Mouse (Mus musculus): ENCODE measurements at regions not wholly inside any gene's neighbourhood (a gene's known extent, or its start where the extent isn't known, plus 50 kb on each side); places are given as distances from the start of the nearest gene placed in this dataset.

GRCm38 (mm10) chr15:56067214-56067613 lies 1410.2 kb downstream of the Slc22a22 start:
- no peaks in the 10 kb centered on the region for H3K4me1 ChIP-seq (replicated peaks; ENCODE audit: control insufficient read depth, insufficient read depth, low read length)
- H3K36me3 ChIP-seq (ENCODE audit: control insufficient read depth, insufficient read depth), result no peaks in the 10 kb centered on the region
- H3K9me3 ChIP-seq (ENCODE audit: control insufficient read depth, low read length), result no peaks in the 10 kb centered on the region
- ATAC-seq, result no peak
- H3K27ac ChIP-seq (ENCODE audit: low read length), result no peak overlapping the region
- no peak overlapping the region for H3K4me2 ChIP-seq (ENCODE audit: low read length)
- no peak overlapping the region for H3K9ac ChIP-seq (replicated peaks; ENCODE audit: low read depth, low read length)
- 82% methylated on average over 3 of the region's 3 CpGs for WGBS
- no peak overlapping the region for H3K4me3 ChIP-seq (replicated peaks; ENCODE audit: low read length)
- H3K27me3 ChIP-seq (replicated peaks; ENCODE audit: control insufficient read depth, insufficient read depth, low read length), result no peaks in the 10 kb centered on the region

GRCm38 (mm10) chr15:56066540-56066939 lies 1410.9 kb downstream of the Slc22a22 start:
- H3K9ac ChIP-seq (replicated peaks; ENCODE audit: low read depth, low read length), result no peak overlapping the region

GRCm38 (mm10) chr15:56065872-56066534 lies 1411.4 kb downstream of the Slc22a22 start:
- no peaks in the 10 kb centered on the region for H3K4me1 ChIP-seq (replicated peaks; ENCODE audit: control insufficient read depth, insufficient read depth, low read length)
- no peak overlapping the region for H3K9ac ChIP-seq (replicated peaks; ENCODE audit: low read depth, low read length)
- H3K36me3 ChIP-seq (ENCODE audit: control insufficient read depth, insufficient read depth), result no peaks in the 10 kb centered on the region
- H3K4me3 ChIP-seq (replicated peaks; ENCODE audit: low read length), result no peak overlapping the region
- H3K27ac ChIP-seq (ENCODE audit: low read length), result no peak overlapping the region
- ATAC-seq, result peak; percentile 86
- H3K4me2 ChIP-seq (ENCODE audit: low read length), result no peak overlapping the region
- WGBS, result 34% methylated on average over 7 of the region's 7 CpGs
- H3K27me3 ChIP-seq (replicated peaks; ENCODE audit: control insufficient read depth, insufficient read depth, low read length), result no peaks in the 10 kb centered on the region
- no peaks in the 10 kb centered on the region for H3K9me3 ChIP-seq (ENCODE audit: control insufficient read depth, low read length)

More at GRCm38 (mm10) chr15:56066540-56066939, 1410.9 kb downstream of the Slc22a22 start:
- no peaks in the 10 kb centered on the region for H3K36me3 ChIP-seq (ENCODE audit: control insufficient read depth, insufficient read depth)
- H3K9me3 ChIP-seq (ENCODE audit: control insufficient read depth, low read length), result no peaks in the 10 kb centered on the region
- H3K4me3 ChIP-seq (replicated peaks; ENCODE audit: low read length), result no peak overlapping the region
- 0 out of 2 replicates have a peak, but pooled peaks have one; percentile 10 for ATAC-seq
- 77% methylated on average over 4 of the region's 4 CpGs for WGBS
- H3K4me1 ChIP-seq (replicated peaks; ENCODE audit: control insufficient read depth, insufficient read depth, low read length), result no peaks in the 10 kb centered on the region
- no peak overlapping the region for H3K4me2 ChIP-seq (ENCODE audit: low read length)
- H3K27ac ChIP-seq (ENCODE audit: low read length), result no peak overlapping the region
- H3K27me3 ChIP-seq (replicated peaks; ENCODE audit: control insufficient read depth, insufficient read depth, low read length), result no peaks in the 10 kb centered on the region

- no peaks in the 10 kb centered on the region for H3K27me3 ChIP-seq (replicated peaks; ENCODE audit: control insufficient read depth, insufficient read depth, low read length)
- H3K4me3 ChIP-seq (replicated peaks; ENCODE audit: low read length), result no peak overlapping the region
- H3K9ac ChIP-seq (replicated peaks; ENCODE audit: low read depth, low read length), result no peak overlapping the region
- H3K4me2 ChIP-seq (ENCODE audit: low read length), result no peak overlapping the region
- no peaks in the 10 kb centered on the region for H3K9me3 ChIP-seq (ENCODE audit: control insufficient read depth, low read length)
- no peak overlapping the region for H3K27ac ChIP-seq (ENCODE audit: low read length)
- H3K4me1 ChIP-seq (replicated peaks; ENCODE audit: control insufficient read depth, insufficient read depth, low read length), result no peaks in the 10 kb centered on the region
- no peaks in the 10 kb centered on the region for H3K36me3 ChIP-seq (ENCODE audit: control insufficient read depth, insufficient read depth)
- ATAC-seq, result no peak
- 37% methylated on average over 3 of the region's 3 CpGs for WGBS
Observed at GRCm38 (mm10) chr15:56062576-56062975, 1414.8 kb downstream of the Slc22a22 start.

- Histone ChIP-seq H3K9ac (replicated peaks; ENCODE audit: low read depth, low read length) (no peak overlapping the region), H3K36me3 (ENCODE audit: control insufficient read depth, insufficient read depth) (no peaks in the 10 kb centered on the region), H3K4me2 (ENCODE audit: low read length) (no peak overlapping the region), H3K9me3 (ENCODE audit: control insufficient read depth, low read length) (no peaks in the 10 kb centered on the region), H3K4me3 (replicated peaks; ENCODE audit: low read length) (no peak overlapping the region), H3K27me3 (replicated peaks; ENCODE audit: control insufficient read depth, insufficient read depth, low read length) (no peaks in the 10 kb centered on the region), H3K27ac (ENCODE audit: low read length) (no peak overlapping the region), H3K4me1 (replicated peaks; ENCODE audit: control insufficient read depth, insufficient read depth, low read length) (no peaks in the 10 kb centered on the region)
- no peak for ATAC-seq
- 71% methylated on average over 4 of the region's 4 CpGs for WGBS
Observed at GRCm38 (mm10) chr15:56061326-56061725, 1416.1 kb downstream of the Slc22a22 start.

- WGBS, result 61% methylated on average over 7 of the region's 7 CpGs
- Histone ChIP-seq H3K4me2 (ENCODE audit: low read length) (no peak overlapping the region), H3K36me3 (ENCODE audit: control insufficient read depth, insufficient read depth) (no peaks in the 10 kb centered on the region), H3K27ac (ENCODE audit: low read length) (no peak overlapping the region), H3K4me1 (replicated peaks; ENCODE audit: control insufficient read depth, insufficient read depth, low read length) (no peaks in the 10 kb centered on the region), H3K4me3 (replicated peaks; ENCODE audit: low read length) (no peak overlapping the region), H3K9me3 (ENCODE audit: control insufficient read depth, low read length) (no peaks in the 10 kb centered on the region), H3K9ac (replicated peaks; ENCODE audit: low read depth, low read length) (no peak overlapping the region), H3K27me3 (replicated peaks; ENCODE audit: control insufficient read depth, insufficient read depth, low read length) (no peaks in the 10 kb centered on the region)
- no peak for ATAC-seq
Observed at GRCm38 (mm10) chr15:56050716-56051115, 1426.7 kb downstream of the Slc22a22 start.

GRCm38 (mm10) chr15:56047832-56048231 lies 1429.6 kb downstream of the Slc22a22 start:
- 80% methylated on average over 2 of the region's 2 CpGs for WGBS
- ATAC-seq, result no peak
- H3K27me3 ChIP-seq (replicated peaks; ENCODE audit: control insufficient read depth, insufficient read depth, low read length), result no peaks in the 10 kb centered on the region
- no peaks in the 10 kb centered on the region for H3K9me3 ChIP-seq (ENCODE audit: control insufficient read depth, low read length)
- no peaks in the 10 kb centered on the region for H3K4me1 ChIP-seq (replicated peaks; ENCODE audit: control insufficient read depth, insufficient read depth, low read length)
- no peak overlapping the region for H3K27ac ChIP-seq (ENCODE audit: low read length)
- H3K4me2 ChIP-seq (ENCODE audit: low read length), result no peak overlapping the region
- H3K4me3 ChIP-seq (replicated peaks; ENCODE audit: low read length), result no peak overlapping the region
- H3K36me3 ChIP-seq (ENCODE audit: control insufficient read depth, insufficient read depth), result no peaks in the 10 kb centered on the region
- H3K9ac ChIP-seq (replicated peaks; ENCODE audit: low read depth, low read length), result no peak overlapping the region

- peak overlapping the region; percentile 53 for H3K4me2 ChIP-seq (ENCODE audit: low read length)
- no peaks in the 10 kb centered on the region for H3K4me1 ChIP-seq (replicated peaks; ENCODE audit: control insufficient read depth, insufficient read depth, low read length)
- WGBS, result 30% methylated on average over 16 of the region's 16 CpGs
- H3K27ac ChIP-seq (ENCODE audit: low read length), result no peak overlapping the region
- peak overlapping the region; percentile 30 for H3K9ac ChIP-seq (replicated peaks; ENCODE audit: low read depth, low read length)
- H3K4me3 ChIP-seq (replicated peaks; ENCODE audit: low read length), result peak overlapping the region; percentile 32
- no peaks in the 10 kb centered on the region for H3K27me3 ChIP-seq (replicated peaks; ENCODE audit: control insufficient read depth, insufficient read depth, low read length)
- ATAC-seq, result peak; percentile 95
- H3K36me3 ChIP-seq (ENCODE audit: control insufficient read depth, insufficient read depth), result no peaks in the 10 kb centered on the region
- H3K9me3 ChIP-seq (ENCODE audit: control insufficient read depth, low read length), result no peaks in the 10 kb centered on the region
Observed at GRCm38 (mm10) chr15:56046679-56047532, 1430.5 kb downstream of the Slc22a22 start.

- Histone ChIP-seq H3K9me3 (ENCODE audit: control insufficient read depth, low read length) (no peaks in the 10 kb centered on the region), H3K9ac (replicated peaks; ENCODE audit: low read depth, low read length) (no peak overlapping the region), H3K4me3 (replicated peaks; ENCODE audit: low read length) (no peak overlapping the region), H3K4me1 (replicated peaks; ENCODE audit: control insufficient read depth, insufficient read depth, low read length) (no peaks in the 10 kb centered on the region), H3K4me2 (ENCODE audit: low read length) (no peak overlapping the region), H3K36me3 (ENCODE audit: control insufficient read depth, insufficient read depth) (no peaks in the 10 kb centered on the region), H3K27me3 (replicated peaks; ENCODE audit: control insufficient read depth, insufficient read depth, low read length) (no peaks in the 10 kb centered on the region), H3K27ac (ENCODE audit: low read length) (no peak overlapping the region)
- WGBS, result 79% methylated on average over 10 of the region's 10 CpGs
- ATAC-seq, result no peak
Observed at GRCm38 (mm10) chr15:56045510-56046245, 1431.7 kb downstream of the Slc22a22 start.

Data from forebrain, embryonic 16.5 days (tissue).